Mouse (Mus musculus) kidney, postnatal 0 days (tissue): ENCODE results near the gene Cmc1. TPM values are rescaled to one million over a fixed set of nuclear protein-coding genes. Genes with fewer than 3 reads are reported as not detected.

ENCODE experiments used
- ATAC-seq: fragments of 200-750 bp; cut with Nextera tagmentation; replicated peaks from 2 replicates; pipeline ENCODE4 v1.8.0; 2017; ENCODE audit warnings: low read depth, moderate number of reproducible peaks, moderate TSS enrichment, moderate library complexity; ENCODE audit not compliant: low FRiP score
- DNase-seq: peaks from one replicate; pipeline ENCODE4 v3.0.0-alpha.2; 2016; ENCODE audit warnings: low spot score
- H3K27ac ChIP-seq: fragments of 300-500 bp; sonication (generic); 2 replicates; pipeline ENCODE4 v1.5.1; 2014; ENCODE audit warnings: mild to moderate bottlenecking
- H3K27me3 ChIP-seq: fragments of 300-500 bp; sonication (generic); 2 replicates; pipeline ENCODE4 v1.6.1; 2014; ENCODE audit warnings: low read length, mixed read lengths; ENCODE audit not compliant: insufficient read depth
- H3K36me3 ChIP-seq: fragments of 300-500 bp; sonication (generic); 2 replicates; pipeline ENCODE4 v1.6.1; 2014; ENCODE audit warnings: low read length, mixed read lengths; ENCODE audit not compliant: insufficient read depth
- H3K4me1 ChIP-seq: fragments of 300-500 bp; sonication (generic); replicated peaks from 2 replicates; pipeline ENCODE4 v1.6.1; 2014; ENCODE audit warnings: antibody characterized with exemption, low read length, mixed read lengths; ENCODE audit not compliant: insufficient read depth
- H3K4me2 ChIP-seq: fragments of 300-500 bp; sonication (generic); 2 replicates; pipeline ENCODE4 v1.6.1; 2014; ENCODE audit warnings: mild to moderate bottlenecking, low read length, moderate library complexity, mixed read lengths
- H3K4me3 ChIP-seq: fragments of 300-500 bp; sonication (generic); replicated peaks from 2 replicates; pipeline ENCODE4 v1.5.1; 2014; ENCODE audit warnings: low read depth, low read length
- H3K9ac ChIP-seq: fragments of 300-500 bp; sonication (generic); 2 replicates; pipeline ENCODE4 v1.6.1; 2014; ENCODE audit warnings: low read depth, low read length
- H3K9me3 ChIP-seq: fragments of 300-500 bp; sonication (generic); replicated peaks from 2 replicates; pipeline ENCODE4 v1.6.1; 2016; ENCODE audit warnings: low read length, inconsistent platforms, mixed read lengths
- CTCF ChIP-seq: IDR thresholded peaks from 2 replicates; pipeline ENCODE4 v1.5.1; 2016; ENCODE audit warnings: antibody characterized with exemption, low read depth, mild to moderate bottlenecking, moderate library complexity
- WGBS: fragments of 180-500 bp; shearing (Covaris S2); extraction: QIAGEN DNeasy Blood & Tissue Kit; methylation state at CpG from one replicate; pipeline ENCODE4 v1.1.7; 2014; 5-methylcytosine and 5-hydroxymethylcytosine counted together
- polyA plus RNA-seq: library from polyadenylated mRNA; unstranded; fragments of >200 nt; fragmentation: Nextera tagmentation; extraction: Ambion mirVana; gene quantifications from 2 replicates; pipeline ENCODE4 v1.2.1, GENCODE M21; 2015

Gene Cmc1
- polyA plus RNA-seq, 1 experiment from 2014 or later = 91.6 TPM

DNA sequence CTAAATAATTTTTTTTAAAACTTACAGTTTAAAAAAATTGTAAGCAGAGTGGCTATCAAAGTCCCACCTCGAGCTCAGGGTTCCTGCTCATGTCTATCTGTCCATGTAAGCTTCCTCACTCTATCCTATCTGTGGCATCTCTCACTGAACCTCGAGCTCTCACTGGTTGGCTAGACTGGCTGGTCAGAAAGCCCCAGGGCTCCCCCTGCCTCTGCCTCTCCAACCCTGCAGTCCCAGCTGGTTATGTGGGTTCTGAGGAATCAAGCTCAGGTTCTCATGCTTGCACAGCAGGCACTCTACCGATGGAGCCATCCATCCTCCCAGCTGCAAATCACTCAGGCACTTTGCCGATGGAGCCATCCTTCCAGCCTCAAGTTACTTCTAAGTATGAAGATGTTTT, 120.5 kb downstream of the Cmc1 start:
- Histone ChIP-seq H3K4me2 (no peak overlapping the region), H3K36me3 (no peaks in the 10 kb centered on the region), H3K4me1 (no peaks in the 10 kb centered on the region), H3K4me3 (no peak overlapping the region), H3K27ac (no peak overlapping the region), H3K27me3 (no peaks in the 10 kb centered on the region), H3K9me3 (no peaks in the 10 kb centered on the region), H3K9ac (no peak overlapping the region)
- ATAC-seq (no peak), DNase-seq (no peak)
- peak; percentile 12; the same call in 1 of the 2 replicates for TF ChIP-seq CTCF
- 32% methylated on average over 4 of the region's 4 CpGs for WGBS

DNA sequence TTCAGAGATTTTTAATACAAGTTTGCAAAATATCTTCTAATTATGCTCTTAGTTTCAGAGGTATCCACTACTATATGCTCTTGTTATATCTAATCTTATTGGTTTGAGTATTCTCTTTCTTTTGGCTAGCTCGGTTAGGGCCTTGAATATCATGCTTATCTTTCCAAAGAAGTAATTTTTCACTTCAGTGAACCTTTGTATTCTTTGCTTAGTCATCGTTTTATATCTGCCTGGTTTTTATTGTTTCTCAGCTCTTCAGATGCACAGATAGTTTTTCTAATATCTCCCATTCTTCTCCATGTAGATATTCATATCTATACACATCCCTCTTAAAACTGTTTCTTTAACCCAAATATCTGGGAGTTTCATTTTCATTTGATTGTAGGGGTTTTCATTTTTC, 125.0 kb downstream of the Cmc1 start:
- no peak overlapping the region for H3K9ac ChIP-seq
- H3K4me3 ChIP-seq = no peak overlapping the region
- WGBS = 64% methylated on average over 2 of the region's 2 CpGs
- H3K27me3 ChIP-seq = no peaks in the 10 kb centered on the region
- ATAC-seq (no peak), DNase-seq (no peak)
- no peaks in the 10 kb centered on the region for H3K4me1 ChIP-seq
- no peaks in the 10 kb centered on the region for H3K9me3 ChIP-seq
- no peak overlapping the region for H3K4me2 ChIP-seq
- no peak for TF ChIP-seq CTCF
- H3K27ac ChIP-seq = no peak overlapping the region
- no peaks in the 10 kb centered on the region for H3K36me3 ChIP-seq

Other genes with a start within 250 kb of the Cmc1 start
- 63.5 and 67.0 TPM in 2 replicates for gene Azi2, start 109.7 kb downstream of the Cmc1 start, polyA plus RNA-seq